Mouse (Mus musculus) hindbrain, embryonic 14.5 days (tissue): ENCODE measurements at regions not wholly inside any gene's neighbourhood (a gene's known extent, or its start where the extent isn't known, plus 50 kb on each side); places are given as distances from the start of the nearest gene placed in this dataset.

ENCODE experiments used
- ATAC-seq: fragments of 200-750 bp; cut with Nextera tagmentation; 2 replicates; pipeline ENCODE4 v1.8.0; 2017; ENCODE audit warnings: moderate number of reproducible peaks, mild to moderate bottlenecking, moderate TSS enrichment, moderate library complexity; ENCODE audit not compliant: low FRiP score
- DNase-seq: peaks from one replicate; pipeline ENCODE4 v3.0.0-alpha.2; 2015; ENCODE audit warnings: low spot score
- H3K27ac ChIP-seq: fragments of 300-500 bp; sonication (generic); 2 replicates; pipeline ENCODE4 v1.5.1; 2014; ENCODE audit warnings: mild to moderate bottlenecking, moderate library complexity
- H3K27me3 ChIP-seq: fragments of 300-500 bp; sonication (generic); 2 replicates; pipeline ENCODE4 v1.6.1; 2014; ENCODE audit warnings: mild to moderate bottlenecking, low read length, mixed read lengths; ENCODE audit not compliant: control insufficient read depth, insufficient read depth
- H3K36me3 ChIP-seq: fragments of 300-500 bp; sonication (generic); replicated peaks from 2 replicates; pipeline ENCODE4 v1.6.1; 2014; ENCODE audit not compliant: control insufficient read depth, insufficient read depth
- H3K4me1 ChIP-seq: fragments of 300-500 bp; sonication (generic); replicated peaks from 2 replicates; pipeline ENCODE4 v1.6.1; 2014; ENCODE audit warnings: antibody characterized with exemption, low read length, mixed read lengths; ENCODE audit not compliant: control insufficient read depth, insufficient read depth
- H3K4me2 ChIP-seq: fragments of 300-500 bp; sonication (generic); replicated peaks from 2 replicates; pipeline ENCODE4 v1.6.1; 2014; ENCODE audit warnings: mild to moderate bottlenecking, moderate library complexity
- H3K4me3 ChIP-seq: fragments of 300-500 bp; sonication (generic); replicated peaks from 2 replicates; pipeline ENCODE4 v1.5.1; 2014; ENCODE audit warnings: mild to moderate bottlenecking, low read length
- H3K9ac ChIP-seq: fragments of 300-500 bp; sonication (generic); 2 replicates; pipeline ENCODE4 v1.6.1; 2014
- H3K9me3 ChIP-seq: fragments of 300-500 bp; sonication (generic); 2 replicates; pipeline ENCODE4 v1.6.1; 2016; ENCODE audit warnings: low read length; ENCODE audit not compliant: control insufficient read depth
- WGBS: fragments of 180-500 bp; shearing (Covaris S2); extraction: QIAGEN DNeasy Blood & Tissue Kit; methylation state at CpG from one replicate; pipeline ENCODE4 v1.1.7; 2014; 5-methylcytosine and 5-hydroxymethylcytosine counted together

- DNase-seq (no peak), ATAC-seq (no peak)
- no peak overlapping the region for H3K9ac ChIP-seq
- WGBS = 21% methylated on average over 5 of the region's 5 CpGs
- H3K9me3 ChIP-seq = no peaks in the 10 kb centered on the region
- H3K4me2 ChIP-seq = no peak overlapping the region
- no peaks in the 10 kb centered on the region for H3K36me3 ChIP-seq
- no peaks in the 10 kb centered on the region for H3K27me3 ChIP-seq
- no peak overlapping the region for H3K27ac ChIP-seq
- H3K4me1 ChIP-seq = no peaks in the 10 kb centered on the region
- H3K4me3 ChIP-seq = no peak overlapping the region
Observed at GRCm38 (mm10) chr8:30570547-30570946, 2858.0 kb upstream of the 5930422O12Rik start.

GRCm38 (mm10) chr8:30587508-30587907 is 2841.0 kb upstream of the 5930422O12Rik start:
- H3K27ac ChIP-seq = no peak overlapping the region
- H3K9me3 ChIP-seq = no peaks in the 10 kb centered on the region
- WGBS = 88% methylated on average over 5 of the region's 5 CpGs
- DNase-seq (no peak), ATAC-seq (no peak)
- H3K4me3 ChIP-seq = no peak overlapping the region
- H3K9ac ChIP-seq = no peak overlapping the region
- H3K4me1 ChIP-seq = no peaks in the 10 kb centered on the region
- no peak overlapping the region for H3K4me2 ChIP-seq
- H3K36me3 ChIP-seq = no peaks in the 10 kb centered on the region
- no peaks in the 10 kb centered on the region for H3K27me3 ChIP-seq

GRCm38 (mm10) chr8:30602421-30602820 is 2826.1 kb upstream of the 5930422O12Rik start:
- ATAC-seq = no peak
- whole genome bisulfite sequencing = no CpG with 5 or more reads among the region's 1 CpGs
- Histone ChIP-seq H3K27me3 (no peaks in the 10 kb centered on the region), H3K9ac (no peak overlapping the region), H3K4me2 (no peak overlapping the region), H3K27ac (no peak overlapping the region), H3K4me3 (no peak overlapping the region), H3K4me1 (no peaks in the 10 kb centered on the region), H3K9me3 (no peaks in the 10 kb centered on the region), H3K36me3 (no peaks in the 10 kb centered on the region)
- no peak for DNase-seq

GRCm38 (mm10) chr8:30630332-30630731 is 2798.2 kb upstream of the 5930422O12Rik start:
- Histone ChIP-seq H3K36me3 (no peaks in the 10 kb centered on the region), H3K9ac (no peak overlapping the region), H3K4me2 (no peak overlapping the region), H3K9me3 (no peaks in the 10 kb centered on the region), H3K27ac (no peak overlapping the region), H3K4me3 (no peak overlapping the region), H3K27me3 (no peaks in the 10 kb centered on the region), H3K4me1 (no peaks in the 10 kb centered on the region)
- ATAC-seq = no peak
- DNase-seq = no peak
- 42% methylated on average over 5 of the region's 5 CpGs for WGBS

- Histone ChIP-seq H3K4me1 (no peaks in the 10 kb centered on the region), H3K9me3 (no peaks in the 10 kb centered on the region), H3K27ac (no peak overlapping the region), H3K36me3 (no peaks in the 10 kb centered on the region), H3K9ac (no peak overlapping the region), H3K27me3 (no peaks in the 10 kb centered on the region), H3K4me2 (no peak overlapping the region), H3K4me3 (no peak overlapping the region)
- 52% methylated on average over 2 of the region's 2 CpGs for WGBS
- 0 out of 2 replicates have a peak, but pooled peaks have one; percentile 43 for ATAC-seq
- peak; percentile 54 for DNase-seq
Observed at GRCm38 (mm10) chr8:30636791-30637190, 2791.7 kb upstream of the 5930422O12Rik start.

- Histone ChIP-seq H3K4me1 (peaks cover 8% of the 10 kb centered on the region; the same call in 1 of the 2 replicates), H3K9ac (no peak overlapping the region), H3K36me3 (no peaks in the 10 kb centered on the region), H3K4me2 (no peak overlapping the region), H3K27me3 (no peaks in the 10 kb centered on the region), H3K27ac (no peak overlapping the region; the same call in 1 of the 2 replicates), H3K9me3 (no peaks in the 10 kb centered on the region), H3K4me3 (no peak overlapping the region)
- no peak for ATAC-seq
- 52% methylated on average over 3 of the region's 3 CpGs for WGBS
- no peak for DNase-seq
Observed at GRCm38 (mm10) chr8:30642866-30643690, 2785.4 kb upstream of the 5930422O12Rik start.

- ATAC-seq (peak; percentile 71; the same call in 1 of the 2 replicates), DNase-seq (no peak)
- H3K27me3 ChIP-seq = no peaks in the 10 kb centered on the region
- H3K9me3 ChIP-seq = no peaks in the 10 kb centered on the region
- H3K27ac ChIP-seq = no peak overlapping the region
- H3K4me3 ChIP-seq = no peak overlapping the region
- H3K9ac ChIP-seq = no peak overlapping the region
- H3K4me1 ChIP-seq = peaks cover 7% of the 10 kb centered on the region; the same call in 1 of the 2 replicates
- no peaks in the 10 kb centered on the region for H3K36me3 ChIP-seq
- no peak overlapping the region for H3K4me2 ChIP-seq
Observed at GRCm38 (mm10) chr8:30648497-30648896, 2780.0 kb upstream of the 5930422O12Rik start.

GRCm38 (mm10) chr8:30655749-30656241 is 2772.7 kb upstream of the 5930422O12Rik start:
- Histone ChIP-seq H3K27ac (peak overlapping the region; percentile 64), H3K27me3 (no peaks in the 10 kb centered on the region), H3K36me3 (no peaks in the 10 kb centered on the region), H3K4me1 (no peaks in the 10 kb centered on the region), H3K9ac (no peak overlapping the region), H3K4me3 (no peak overlapping the region), H3K4me2 (0 out of 2 replicates have a peak overlapping the region, but pooled peaks have one; percentile 10), H3K9me3 (no peaks in the 10 kb centered on the region)
- peak; percentile 40; the same call in 1 of the 2 replicates for ATAC-seq
- no peak for DNase-seq
- WGBS = 40% methylated on average over 10 of the region's 10 CpGs

GRCm38 (mm10) chr8:30661261-30661660 is 2767.2 kb upstream of the 5930422O12Rik start:
- no peak overlapping the region for H3K27ac ChIP-seq
- no peak overlapping the region for H3K4me3 ChIP-seq
- ATAC-seq (no peak), DNase-seq (no peak)
- H3K27me3 ChIP-seq = no peaks in the 10 kb centered on the region
- no peak overlapping the region for H3K4me2 ChIP-seq
- H3K4me1 ChIP-seq = no peaks in the 10 kb centered on the region
- H3K36me3 ChIP-seq = no peaks in the 10 kb centered on the region
- H3K9ac ChIP-seq = no peak overlapping the region
- 55% methylated on average over 2 of the region's 2 CpGs for WGBS
- H3K9me3 ChIP-seq = no peaks in the 10 kb centered on the region
